Mouse (Mus musculus): Measurements from ENCODE around the gene Tmem45a2. TPM values are rescaled to one million over a fixed set of nuclear protein-coding genes. Genes with fewer than 3 reads are reported as not detected.

The Tmem45a2 gene
- not detected for polyA plus RNA-seq (2014; fragmentation: Illumina TruSeq; extraction: RNeasy Lipid Tissue Mini Kit (QIAGEN cat#74804); ENCODE audit: insufficient read depth, low read depth, low replicate concordance)

GRCm38 (mm10) chr16:57071132-57071639 is at the start of gene Tmem45a2:
TSS of gene Tmem45a2 (minus strand) at chr16:57071372.

Other genes starting within 250 kb of the Tmem45a2 start
- 10.2 TPM for gene Tmem45a, start 185.2 kb downstream of the Tmem45a2 start, polyA plus RNA-seq (2014; fragmentation: Illumina TruSeq; extraction: RNeasy Lipid Tissue Mini Kit (QIAGEN cat#74804); ENCODE audit: insufficient read depth, low read depth, low replicate concordance)
- gene Lnp1, start 143.3 kb downstream of the Tmem45a2 start, polyA plus RNA-seq (2014; fragmentation: Illumina TruSeq; extraction: RNeasy Lipid Tissue Mini Kit (QIAGEN cat#74804); ENCODE audit: insufficient read depth, low read depth, low replicate concordance) = not detected
- 13.1 TPM for gene Tomm70a, start 50.3 kb upstream of the Tmem45a2 start, polyA plus RNA-seq (2014; fragmentation: Illumina TruSeq; extraction: RNeasy Lipid Tissue Mini Kit (QIAGEN cat#74804); ENCODE audit: insufficient read depth, low read depth, low replicate concordance)
- gene Nit2, start 96.0 kb upstream of the Tmem45a2 start, polyA plus RNA-seq (2014; fragmentation: Illumina TruSeq; extraction: RNeasy Lipid Tissue Mini Kit (QIAGEN cat#74804); ENCODE audit: insufficient read depth, low read depth, low replicate concordance) = 20.4 TPM
- 15.0 TPM for gene Tbc1d23, start 160.1 kb upstream of the Tmem45a2 start, polyA plus RNA-seq (2014; fragmentation: Illumina TruSeq; extraction: RNeasy Lipid Tissue Mini Kit (QIAGEN cat#74804); ENCODE audit: insufficient read depth, low read depth, low replicate concordance)
- not detected for gene Tmem30c, start 221.5 kb upstream of the Tmem45a2 start, polyA plus RNA-seq (2014; fragmentation: Illumina TruSeq; extraction: RNeasy Lipid Tissue Mini Kit (QIAGEN cat#74804); ENCODE audit: insufficient read depth, low read depth, low replicate concordance)

All from lung, adult 10 weeks (tissue).